Mouse (Mus musculus) spleen, adult 2 months (tissue): ENCODE results near the gene Dnm1.

Experiments used
- CTCF ChIP-seq: fragments of 200-500 bp; IDR thresholded peaks from 2 replicates; pipeline ENCODE4 v1.5.1; 2011; ENCODE audit warnings: mild to moderate bottlenecking, inconsistent platforms; ENCODE audit not compliant: insufficient read depth, insufficient read length, insufficient replicate concordance; ENCODE audit errors: extremely low read depth
- POLR2A ChIP-seq: fragments of 200-500 bp; IDR thresholded peaks from 2 replicates; pipeline ENCODE4 v1.6.1; 2011; ENCODE audit warnings: low read depth, low read length, inconsistent platforms

GRCm38 (mm10) chr2:32381141-32381774, 28.1 kb upstream of the Dnm1 start:
- no peak for TF ChIP-seq POLR2A
- no peak for TF ChIP-seq CTCF
